Mouse (Mus musculus) megakaryocyte, embryonic 14.5 days (primary cell): ENCODE data around the gene Slc2a6.

Source experiments
- FLI1 ChIP-seq: IDR thresholded peaks from 2 replicates; pipeline ENCODE4 v1.6.1; 2012; ENCODE audit warnings: low read length, inconsistent platforms, mixed read lengths
- GATA1 ChIP-seq: IDR thresholded peaks from 3 replicates; pipeline ENCODE4 v1.6.1; 2012; ENCODE audit warnings: mixed read lengths, low read length, inconsistent platforms, borderline replicate concordance

GRCm38 (mm10) chr2:27039286-27039685 lies 11.5 kb upstream of the Slc2a6 start:
- no peak for TF ChIP-seq FLI1
- TF ChIP-seq GATA1 = no peak
